Mouse (Mus musculus) heart, postnatal 0 days (tissue): ENCODE measurements around the gene Cyp2d10. TPM values are rescaled to one million over a fixed set of nuclear protein-coding genes. Genes with fewer than 3 reads are reported as not detected.
A peak's percentile ranks its signal among the peaks of the same experiment; 100 is the strongest.

Experiments used
- ATAC-seq: fragments of 200-750 bp; cut with Nextera tagmentation; 2 replicates; pipeline ENCODE4 v1.8.0; 2017; ENCODE audit warnings: low read depth, moderate number of reproducible peaks, moderate library complexity; ENCODE audit not compliant: insufficient read depth
- DNase-seq: peaks from one replicate; pipeline ENCODE4 v3.0.0-alpha.2; 2016; ENCODE audit warnings: low spot score
- H3K27ac ChIP-seq: fragments of 300-500 bp; sonication (generic); 2 replicates; pipeline ENCODE4 v1.5.1; 2014; ENCODE audit warnings: low read depth, mild to moderate bottlenecking
- H3K27me3 ChIP-seq: fragments of 300-500 bp; sonication (generic); 2 replicates; pipeline ENCODE4 v1.6.1; 2014; ENCODE audit warnings: low read length, mixed read lengths; ENCODE audit not compliant: control insufficient read depth, insufficient read depth
- H3K36me3 ChIP-seq: fragments of 300-500 bp; sonication (generic); replicated peaks from 2 replicates; pipeline ENCODE4 v1.6.1; 2014; ENCODE audit warnings: low read length, mixed read lengths; ENCODE audit not compliant: control insufficient read depth, insufficient read depth
- H3K4me1 ChIP-seq: fragments of 300-500 bp; sonication (generic); 2 replicates; pipeline ENCODE4 v1.6.1; 2014; ENCODE audit warnings: antibody characterized with exemption; ENCODE audit not compliant: control insufficient read depth, insufficient read depth
- H3K4me2 ChIP-seq: fragments of 300-500 bp; sonication (generic); 2 replicates; pipeline ENCODE4 v1.6.1; 2014; ENCODE audit warnings: low read depth, mild to moderate bottlenecking, low read length, moderate library complexity
- H3K4me3 ChIP-seq: fragments of 300-500 bp; sonication (generic); 2 replicates; pipeline ENCODE4 v1.5.1; 2014; ENCODE audit warnings: low read depth, low read length
- H3K9ac ChIP-seq: fragments of 300-500 bp; sonication (generic); replicated peaks from 2 replicates; pipeline ENCODE4 v1.6.1; 2014; ENCODE audit warnings: low read depth, low read length, mixed read lengths
- H3K9me3 ChIP-seq: fragments of 300-500 bp; sonication (generic); replicated peaks from 2 replicates; pipeline ENCODE4 v1.6.1; 2016; ENCODE audit warnings: low read length; ENCODE audit not compliant: control insufficient read depth
- CTCF ChIP-seq: IDR thresholded peaks from 2 replicates; pipeline ENCODE4 v1.5.1; 2016; ENCODE audit warnings: antibody characterized with exemption, control low read depth, low read depth
- EP300 ChIP-seq: IDR thresholded peaks from 2 replicates; pipeline ENCODE4 v1.6.1; 2016; ENCODE audit warnings: antibody characterized with exemption, low read depth
- whole genome bisulfite sequencing: fragments of 180-500 bp; shearing (Covaris S2); extraction: QIAGEN DNeasy Blood & Tissue Kit; methylation state at CpG from one replicate; pipeline ENCODE4 v1.1.7; 2014; 5-methylcytosine and 5-hydroxymethylcytosine counted together
- polyA plus RNA-seq: library from polyadenylated mRNA; unstranded; fragments of >200 nt; fragmentation: Nextera tagmentation; extraction: Ambion mirVana; gene quantifications from 2 replicates; pipeline ENCODE4 v1.2.1, GENCODE M21; 2015
- total RNA-seq: library from RNA; depleted of rRNA; stranded (reverse); fragments of >200 nt; gene quantifications from 2 replicates; pipeline ENCODE4 v1.2.3, GENCODE M21; 2014; ENCODE audit warnings: low replicate concordance

The Cyp2d10 gene
- total and polyA plus RNA-seq, 2 experiments from 2014 or later = not detected

DNA sequence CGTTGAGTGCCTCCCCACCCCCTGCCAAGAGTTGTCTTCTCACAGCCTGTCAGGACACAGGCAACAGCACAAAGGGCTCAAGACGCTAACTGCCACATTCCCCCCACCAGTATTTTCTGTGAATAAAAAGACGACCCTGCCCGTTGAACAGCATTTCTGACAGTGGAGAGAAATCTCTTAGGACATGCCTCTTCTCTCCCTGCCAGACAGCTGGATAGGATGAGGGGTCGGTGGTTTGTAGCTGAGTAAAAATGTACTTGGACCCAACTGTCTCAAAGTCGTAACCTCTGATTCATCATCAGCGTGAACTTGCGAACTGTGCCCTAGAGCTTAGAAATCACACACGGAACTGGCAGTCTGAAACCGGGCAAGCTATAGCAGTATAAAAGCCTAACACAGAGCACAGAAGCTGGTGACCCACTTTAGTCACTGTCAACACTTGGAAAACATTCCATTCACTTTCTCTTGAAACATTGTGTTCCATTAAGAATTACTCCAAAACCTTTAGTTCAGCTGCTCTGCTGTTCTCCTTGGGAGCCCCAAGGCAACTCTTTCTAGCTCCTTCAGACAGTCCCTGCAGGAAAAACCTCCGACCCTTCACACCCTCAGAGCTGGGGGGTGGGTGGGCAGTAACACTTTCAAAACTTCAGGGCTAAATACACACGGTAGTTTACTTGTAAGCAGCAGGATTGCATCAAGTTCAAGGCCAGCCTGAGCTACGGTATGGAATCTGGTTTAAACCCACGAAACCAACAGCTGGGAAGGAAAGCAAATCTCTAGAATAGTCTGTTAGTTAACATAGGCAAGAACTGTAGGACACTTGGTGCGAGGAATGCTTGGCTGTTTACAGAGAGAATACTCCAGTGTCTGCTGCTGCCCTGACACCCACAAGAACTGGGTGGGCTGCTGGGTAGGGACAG lies 28.5 kb downstream of the Cyp2d10 start:
- H3K36me3 ChIP-seq = peaks cover 10% of the 10 kb centered on the region; the same call in 1 of the 2 replicates
- H3K9ac ChIP-seq = no peak overlapping the region; the same call in 1 of the 2 replicates
- peaks cover 35% of the 10 kb centered on the region for H3K4me1 ChIP-seq
- H3K9me3 ChIP-seq = no peaks in the 10 kb centered on the region
- TF ChIP-seq CTCF (no peak), EP300 (no peak)
- H3K27me3 ChIP-seq = no peaks in the 10 kb centered on the region
- peak overlapping the region; percentile 80 for H3K4me2 ChIP-seq
- H3K27ac ChIP-seq = peak overlapping the region; percentile 93
- H3K4me3 ChIP-seq = peak overlapping the region; percentile 58; the same call in 1 of the 2 replicates
- peak; percentile 47 for DNase-seq
- ATAC-seq = no peak; the same call in 1 of the 2 replicates
- WGBS = 42% methylated on average over 15 of the region's 15 CpGs

- peak overlapping the region; percentile 93 for H3K27ac ChIP-seq
- 77% methylated on average over 5 of the region's 5 CpGs for WGBS
- H3K36me3 ChIP-seq = peaks cover 10% of the 10 kb centered on the region; the same call in 1 of the 2 replicates
- no peak overlapping the region for H3K9ac ChIP-seq
- H3K4me3 ChIP-seq = no peak overlapping the region
- DNase-seq = no peak
- no peak for ATAC-seq
- H3K4me1 ChIP-seq = peaks cover 35% of the 10 kb centered on the region
- no peak for TF ChIP-seq EP300
- TF ChIP-seq CTCF = no peak
- H3K27me3 ChIP-seq = no peaks in the 10 kb centered on the region
- H3K4me2 ChIP-seq = peak overlapping the region; percentile 80
- no peaks in the 10 kb centered on the region for H3K9me3 ChIP-seq
Measured at GRCm38 (mm10) chr15:82377701-82378100, 29.3 kb downstream of the Cyp2d10 start.

- Histone ChIP-seq H3K4me3 (no peak overlapping the region), H3K9me3 (no peaks in the 10 kb centered on the region), H3K27ac (peak overlapping the region; percentile 93), H3K4me1 (peaks cover 35% of the 10 kb centered on the region), H3K27me3 (no peaks in the 10 kb centered on the region), H3K4me2 (no peak overlapping the region), H3K36me3 (peaks cover 10% of the 10 kb centered on the region; the same call in 1 of the 2 replicates), H3K9ac (no peak overlapping the region)
- DNase-seq (peak; percentile 75), ATAC-seq (peak; percentile 18)
- TF ChIP-seq EP300 (no peak), CTCF (no peak)
- 67% methylated on average over 17 of the region's 17 CpGs for WGBS
Measured at GRCm38 (mm10) chr15:82376393-82377138, 30.4 kb downstream of the Cyp2d10 start.

GRCm38 (mm10) chr15:82375855-82376254 lies 31.1 kb downstream of the Cyp2d10 start:
- Histone ChIP-seq H3K4me3 (no peak overlapping the region), H3K9ac (no peak overlapping the region), H3K4me1 (peaks cover 30% of the 10 kb centered on the region), H3K27ac (peak overlapping the region; percentile 93), H3K9me3 (no peaks in the 10 kb centered on the region), H3K36me3 (peaks cover 10% of the 10 kb centered on the region; the same call in 1 of the 2 replicates), H3K4me2 (no peak overlapping the region), H3K27me3 (no peaks in the 10 kb centered on the region)
- ATAC-seq (no peak), DNase-seq (no peak)
- 93% methylated on average over 9 of the region's 9 CpGs for WGBS
- TF ChIP-seq EP300 (no peak), CTCF (no peak)

DNA sequence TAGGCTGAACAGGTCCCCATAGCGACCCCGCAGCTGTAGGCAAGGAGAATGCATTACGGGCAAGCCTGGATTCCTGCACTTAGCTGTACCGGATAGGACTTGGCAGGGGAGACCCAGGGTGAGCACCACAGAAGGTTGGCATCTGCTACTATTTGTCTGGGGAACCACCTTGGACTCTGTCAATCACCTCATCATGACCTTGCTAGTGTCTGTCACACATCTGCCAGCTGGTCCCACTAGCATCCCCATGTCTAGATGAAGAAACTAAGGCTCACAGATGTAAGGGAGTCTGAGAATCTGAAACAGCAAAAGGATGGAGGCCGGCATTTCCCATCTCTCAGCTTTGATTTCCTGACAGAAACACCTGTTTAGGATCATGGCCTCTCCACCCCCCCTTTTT lies 32.6 kb downstream of the Cyp2d10 start:
- 85% methylated on average over 5 of the region's 5 CpGs for WGBS
- peaks cover 21% of the 10 kb centered on the region for H3K4me1 ChIP-seq
- ATAC-seq = no peak

More for the DNA sequence above, 32.6 kb downstream of the Cyp2d10 start:
- Histone ChIP-seq H3K4me2 (no peak overlapping the region), H3K4me3 (no peak overlapping the region), H3K9ac (no peak overlapping the region), H3K27me3 (no peaks in the 10 kb centered on the region), H3K9me3 (no peaks in the 10 kb centered on the region), H3K36me3 (peaks cover 10% of the 10 kb centered on the region; the same call in 1 of the 2 replicates), H3K27ac (no peak overlapping the region)
- TF ChIP-seq CTCF = no peak
- TF ChIP-seq EP300 = no peak
- no peak for DNase-seq
